Mouse (Mus musculus) intestine, postnatal 0 days (tissue): ENCODE measurements at regions not wholly inside any gene's neighbourhood (a gene's known extent, or its start where the extent isn't known, plus 50 kb on each side); places are given as distances from the start of the nearest gene placed in this dataset.

ENCODE experiments used
- ATAC-seq: fragments of 200-750 bp; cut with Nextera tagmentation; 2 replicates; pipeline ENCODE4 v1.8.0; 2017; ENCODE audit warnings: mild to moderate bottlenecking, moderate TSS enrichment, moderate library complexity
- H3K27ac ChIP-seq: fragments of 300-500 bp; sonication (generic); 2 replicates; pipeline ENCODE4 v1.5.1; 2014; ENCODE audit warnings: mild to moderate bottlenecking, low read depth, low read length, moderate library complexity
- H3K27me3 ChIP-seq: fragments of 300-500 bp; sonication (generic); replicated peaks from 2 replicates; pipeline ENCODE4 v1.6.1; 2014; ENCODE audit warnings: low read length, mixed read lengths; ENCODE audit not compliant: control insufficient read depth, insufficient read depth
- H3K36me3 ChIP-seq: fragments of 300-500 bp; sonication (generic); 2 replicates; pipeline ENCODE4 v1.6.1; 2014; ENCODE audit warnings: mild to moderate bottlenecking, moderate library complexity; ENCODE audit not compliant: control insufficient read depth, insufficient read depth
- H3K4me1 ChIP-seq: fragments of 300-500 bp; sonication (generic); replicated peaks from 2 replicates; pipeline ENCODE4 v1.6.1; 2014; ENCODE audit warnings: antibody characterized with exemption, low read length, mixed read lengths; ENCODE audit not compliant: control insufficient read depth, insufficient read depth
- H3K4me2 ChIP-seq: fragments of 300-500 bp; sonication (generic); replicated peaks from 2 replicates; pipeline ENCODE4 v1.6.1; 2014; ENCODE audit warnings: low read depth, mild to moderate bottlenecking, moderate library complexity
- H3K4me3 ChIP-seq: fragments of 300-500 bp; sonication (generic); 2 replicates; pipeline ENCODE4 v1.5.1; 2014; ENCODE audit warnings: low read depth, low read length
- H3K9ac ChIP-seq: fragments of 300-500 bp; sonication (generic); 2 replicates; pipeline ENCODE4 v1.6.1; 2014; ENCODE audit warnings: mild to moderate bottlenecking, low read depth, low read length
- H3K9me3 ChIP-seq: fragments of 300-500 bp; sonication (generic); 2 replicates; pipeline ENCODE4 v1.6.1; 2016; ENCODE audit warnings: mixed run types; ENCODE audit not compliant: control insufficient read depth
- CTCF ChIP-seq: sonication (generic); IDR thresholded peaks from 2 replicates; pipeline ENCODE4 v1.5.1; 2016; ENCODE audit warnings: low read depth, mild to moderate bottlenecking, control low read depth, antibody characterized with exemption, moderate library complexity
- WGBS: fragments of 180-500 bp; shearing (Covaris S2); extraction: QIAGEN DNeasy Blood & Tissue Kit; methylation state at CpG from one replicate; pipeline ENCODE4 v1.1.7; 2014; 5-methylcytosine and 5-hydroxymethylcytosine counted together

- H3K4me1 ChIP-seq, result no peaks in the 10 kb centered on the region
- no peaks in the 10 kb centered on the region for H3K36me3 ChIP-seq
- no peak overlapping the region for H3K4me3 ChIP-seq
- no peak for TF ChIP-seq CTCF
- no peaks in the 10 kb centered on the region for H3K9me3 ChIP-seq
- no peak overlapping the region for H3K9ac ChIP-seq
- 75% methylated on average over 4 of the region's 4 CpGs for WGBS
- no peak overlapping the region for H3K27ac ChIP-seq
- no peak for ATAC-seq
- no peak overlapping the region for H3K4me2 ChIP-seq
- H3K27me3 ChIP-seq, result no peaks in the 10 kb centered on the region
Observed at GRCm38 (mm10) chr3:29835432-29835831, 712.4 kb downstream of the Mecom start.

GRCm38 (mm10) chr3:29834884-29835283 lies 712.9 kb downstream of the Mecom start:
- Histone ChIP-seq H3K9me3 (no peaks in the 10 kb centered on the region), H3K4me3 (no peak overlapping the region), H3K27ac (no peak overlapping the region), H3K4me2 (no peak overlapping the region), H3K9ac (no peak overlapping the region), H3K27me3 (no peaks in the 10 kb centered on the region), H3K4me1 (no peaks in the 10 kb centered on the region), H3K36me3 (no peaks in the 10 kb centered on the region)
- ATAC-seq, result no peak
- WGBS, result 34% methylated on average over 2 of the region's 2 CpGs
- no peak for TF ChIP-seq CTCF

- Histone ChIP-seq H3K4me1 (no peaks in the 10 kb centered on the region), H3K27ac (no peak overlapping the region), H3K36me3 (no peaks in the 10 kb centered on the region), H3K4me3 (no peak overlapping the region), H3K4me2 (no peak overlapping the region), H3K9me3 (no peaks in the 10 kb centered on the region), H3K27me3 (no peaks in the 10 kb centered on the region), H3K9ac (no peak overlapping the region)
- no peak for ATAC-seq
- 46% methylated on average over 1 of the region's 1 CpGs for WGBS
- no peak for TF ChIP-seq CTCF
Observed at GRCm38 (mm10) chr3:29831346-29831745, 716.5 kb downstream of the Mecom start.

- ATAC-seq, result no peak
- Histone ChIP-seq H3K4me3 (no peak overlapping the region), H3K9me3 (no peaks in the 10 kb centered on the region), H3K36me3 (no peaks in the 10 kb centered on the region), H3K27ac (no peak overlapping the region), H3K9ac (no peak overlapping the region), H3K27me3 (no peaks in the 10 kb centered on the region), H3K4me2 (no peak overlapping the region), H3K4me1 (no peaks in the 10 kb centered on the region)
- 87% methylated on average over 10 of the region's 10 CpGs for WGBS
- TF ChIP-seq CTCF, result no peak
Observed at GRCm38 (mm10) chr3:29822622-29823370, 725.0 kb downstream of the Mecom start.

GRCm38 (mm10) chr3:29816964-29817363 lies 730.8 kb downstream of the Mecom start:
- H3K27ac ChIP-seq, result no peak overlapping the region
- H3K9me3 ChIP-seq, result no peaks in the 10 kb centered on the region
- no peak for ATAC-seq
- no peak for TF ChIP-seq CTCF
- H3K36me3 ChIP-seq, result no peaks in the 10 kb centered on the region
- no peak overlapping the region for H3K4me2 ChIP-seq
- H3K4me3 ChIP-seq, result no peak overlapping the region
- WGBS, result 80% methylated on average over 4 of the region's 4 CpGs
- no peaks in the 10 kb centered on the region for H3K4me1 ChIP-seq
- no peaks in the 10 kb centered on the region for H3K27me3 ChIP-seq
- no peak overlapping the region for H3K9ac ChIP-seq

- no peaks in the 10 kb centered on the region for H3K27me3 ChIP-seq
- 43% methylated on average over 7 of the region's 7 CpGs for WGBS
- no peak overlapping the region for H3K4me2 ChIP-seq
- H3K4me3 ChIP-seq, result no peak overlapping the region
- no peaks in the 10 kb centered on the region for H3K36me3 ChIP-seq
- no peak for ATAC-seq
- no peak overlapping the region for H3K27ac ChIP-seq
- no peak overlapping the region for H3K9ac ChIP-seq
- no peaks in the 10 kb centered on the region for H3K9me3 ChIP-seq
- H3K4me1 ChIP-seq, result no peaks in the 10 kb centered on the region
- TF ChIP-seq CTCF, result no peak
Observed at GRCm38 (mm10) chr3:29813276-29813675, 731.5 kb downstream of the Egfem1 start.
